Mouse (Mus musculus) stomach, embryonic 16.5 days (tissue): ENCODE data around the gene Pde3a. TPM values are rescaled to one million over a fixed set of nuclear protein-coding genes. Genes with fewer than 3 reads are reported as not detected.

Source experiments
- ATAC-seq: fragments of 200-750 bp; cut with Nextera tagmentation; 2 replicates; pipeline ENCODE4 v1.8.0; 2017; ENCODE audit warnings: moderate number of reproducible peaks, moderate TSS enrichment; ENCODE audit not compliant: insufficient read depth, low FRiP score
- H3K27ac ChIP-seq: fragments of 300-500 bp; sonication (generic); 2 replicates; pipeline ENCODE4 v1.5.1; 2014; ENCODE audit warnings: low read length
- H3K27me3 ChIP-seq: fragments of 300-500 bp; sonication (generic); 2 replicates; pipeline ENCODE4 v1.6.1; 2014; ENCODE audit warnings: low read length, control low read depth, mixed read lengths; ENCODE audit not compliant: control insufficient read depth, insufficient read depth
- H3K36me3 ChIP-seq: fragments of 300-500 bp; sonication (generic); 2 replicates; pipeline ENCODE4 v1.6.1; 2014; ENCODE audit warnings: low read length; ENCODE audit not compliant: control insufficient read depth, insufficient read depth
- H3K4me1 ChIP-seq: fragments of 300-500 bp; sonication (generic); 2 replicates; pipeline ENCODE4 v1.6.1; 2014; ENCODE audit warnings: low read length, control low read depth, mixed read lengths; ENCODE audit not compliant: control insufficient read depth, insufficient read depth
- H3K4me2 ChIP-seq: fragments of 300-500 bp; sonication (generic); 2 replicates; pipeline ENCODE4 v1.6.1; 2014; ENCODE audit warnings: low read depth, low read length, mixed read lengths
- H3K4me3 ChIP-seq: fragments of 300-500 bp; sonication (generic); replicated peaks from 2 replicates; pipeline ENCODE4 v1.5.1; 2014; ENCODE audit warnings: mild to moderate bottlenecking, low read length
- H3K9ac ChIP-seq: fragments of 300-500 bp; sonication (generic); 2 replicates; pipeline ENCODE4 v1.6.1; 2014; ENCODE audit warnings: low read length
- H3K9me3 ChIP-seq: fragments of 300-500 bp; sonication (generic); replicated peaks from 2 replicates; pipeline ENCODE4 v1.6.1; 2016; ENCODE audit warnings: low read length, control low read depth; ENCODE audit not compliant: control insufficient read depth
- WGBS: fragments of 180-500 bp; shearing (Covaris S2); extraction: QIAGEN DNeasy Blood & Tissue Kit; methylation state at CpG from one replicate; pipeline ENCODE4 v1.1.7; 2014; 5-methylcytosine and 5-hydroxymethylcytosine counted together
- polyA plus RNA-seq: library from polyadenylated mRNA; unstranded; fragments of >200 nt; fragmentation: Nextera tagmentation; extraction: Ambion mirVana; gene quantifications from 2 replicates; pipeline ENCODE4 v1.2.1, GENCODE M21; 2015

The Pde3a gene
- polyA plus RNA-seq, 1 experiment from 2014 or later: 9.6 TPM

- no peak overlapping the region for H3K4me2 ChIP-seq
- no peak overlapping the region for H3K27ac ChIP-seq
- H3K9me3 ChIP-seq: no peaks in the 10 kb centered on the region
- 87% methylated on average over 4 of the region's 4 CpGs for WGBS
- 0 out of 2 replicates have a peak, but pooled peaks cover 7% of the 10 kb centered on the region for H3K36me3 ChIP-seq
- H3K9ac ChIP-seq: no peak overlapping the region
- no peak overlapping the region for H3K4me3 ChIP-seq
- H3K4me1 ChIP-seq: no peaks in the 10 kb centered on the region
- no peaks in the 10 kb centered on the region for H3K27me3 ChIP-seq
- ATAC-seq: no peak
These were observed 245.8 kb downstream of the Pde3a start for GRCm38 (mm10) chr6:141494909-141495308.

GRCm38 (mm10) chr6:141495634-141496418, 246.8 kb downstream of the Pde3a start:
- Histone ChIP-seq H3K9me3 (no peaks in the 10 kb centered on the region), H3K4me2 (no peak overlapping the region), H3K4me3 (no peak overlapping the region), H3K36me3 (0 out of 2 replicates have a peak, but pooled peaks cover 7% of the 10 kb centered on the region), H3K4me1 (no peaks in the 10 kb centered on the region), H3K27ac (no peak overlapping the region), H3K9ac (no peak overlapping the region), H3K27me3 (no peaks in the 10 kb centered on the region)
- 33% methylated on average over 13 of the region's 13 CpGs for WGBS
- no peak for ATAC-seq

GRCm38 (mm10) chr6:141499511-141499910, 250.4 kb downstream of the Pde3a start:
- H3K36me3 ChIP-seq: 0 out of 2 replicates have a peak, but pooled peaks cover 7% of the 10 kb centered on the region
- no peaks in the 10 kb centered on the region for H3K9me3 ChIP-seq
- H3K4me1 ChIP-seq: no peaks in the 10 kb centered on the region
- ATAC-seq: no peak
- H3K4me2 ChIP-seq: no peak overlapping the region
- H3K27ac ChIP-seq: no peak overlapping the region
- no peak overlapping the region for H3K4me3 ChIP-seq
- no peak overlapping the region for H3K9ac ChIP-seq
- H3K27me3 ChIP-seq: no peaks in the 10 kb centered on the region

- Histone ChIP-seq H3K4me3 (no peak overlapping the region), H3K9me3 (no peaks in the 10 kb centered on the region), H3K27me3 (no peaks in the 10 kb centered on the region), H3K4me1 (no peaks in the 10 kb centered on the region), H3K4me2 (no peak overlapping the region), H3K9ac (no peak overlapping the region), H3K36me3 (0 out of 2 replicates have a peak, but pooled peaks cover 7% of the 10 kb centered on the region), H3K27ac (no peak overlapping the region)
- ATAC-seq: no peak
- WGBS: 37% methylated on average over 3 of the region's 3 CpGs
These were observed 252.1 kb downstream of the Pde3a start for GRCm38 (mm10) chr6:141501171-141501570.

DNA sequence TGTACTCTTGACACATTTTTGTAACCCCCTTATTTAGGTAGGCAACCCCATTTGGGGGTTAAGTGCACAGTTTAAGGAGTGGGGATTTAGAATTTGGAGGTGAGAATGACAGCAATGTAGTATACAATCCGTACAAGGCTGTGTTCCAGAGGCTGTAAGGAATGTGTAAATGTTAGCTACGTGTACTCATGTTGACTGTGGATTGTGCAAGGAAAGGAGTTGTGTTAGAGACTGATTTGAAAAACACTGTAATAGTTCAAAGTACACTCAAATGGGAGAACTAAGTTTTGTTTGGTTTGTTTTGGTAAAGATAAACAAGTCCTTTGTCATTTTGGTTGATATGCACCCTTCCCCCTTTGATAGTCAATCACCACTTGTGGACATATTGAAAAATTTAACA, 273.5 kb downstream of the Pde3a start:
- WGBS: 58% methylated on average over 2 of the region's 2 CpGs

DNA sequence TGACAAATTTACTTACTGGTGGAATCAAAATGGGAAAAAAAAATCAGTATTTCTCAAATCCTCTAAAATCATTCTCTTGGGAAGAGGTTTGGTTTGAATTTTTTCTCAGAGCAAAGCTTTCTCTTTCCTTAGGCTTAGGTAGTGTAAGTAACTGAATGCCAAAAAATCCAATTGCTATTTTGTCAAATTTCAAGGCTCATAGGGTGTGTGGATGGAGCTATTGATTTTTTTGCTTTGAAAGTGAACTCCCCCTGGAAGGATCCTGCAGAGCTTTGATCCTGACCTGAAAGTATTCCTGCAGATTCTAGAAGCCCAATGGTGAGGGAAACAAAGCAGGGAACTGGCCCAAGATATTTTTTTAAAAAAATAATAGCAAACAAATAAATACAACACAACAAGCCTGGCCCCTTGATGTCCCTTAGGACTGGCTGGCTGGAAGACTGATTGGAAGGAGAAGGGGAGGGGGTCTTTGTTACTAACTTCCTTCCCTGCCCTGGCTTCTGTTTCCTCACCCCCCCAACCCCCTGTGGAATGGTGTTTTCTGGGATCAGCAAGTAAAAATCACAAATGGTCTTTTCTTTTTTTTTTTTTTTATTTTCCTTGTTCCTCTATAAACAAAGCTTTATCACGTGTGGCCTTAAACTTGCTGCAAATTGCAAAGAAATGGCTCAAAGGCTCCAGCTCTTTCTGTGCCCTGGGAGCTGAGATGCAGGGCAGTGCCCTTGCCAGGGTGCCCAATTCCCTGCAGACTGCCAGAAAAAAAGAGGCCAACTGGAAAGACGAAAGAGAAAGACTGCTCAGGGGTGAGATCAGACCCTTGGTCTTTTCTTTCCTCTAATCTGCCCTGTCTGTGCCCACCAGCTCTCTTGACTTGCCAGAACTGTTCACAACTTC, 274.9 kb downstream of the Pde3a start, which contains the start of gene Slco1c1:
Gene Slco1c1, plus strand, starts transcription at position 622 of the 894 bp plus-strand sequence.
- no peak for ATAC-seq
- Histone ChIP-seq H3K27ac (no peak within 1 kb of the TSS), H3K4me2 (no peak within 1 kb of the TSS), H3K4me3 (no peak within 1 kb of the TSS), H3K27me3 (no peaks in the 10 kb centered on the region), H3K4me1 (no peaks in the 10 kb centered on the region), H3K9me3 (no peaks in the 10 kb centered on the region), H3K36me3 (no peaks in the 10 kb centered on the region), H3K9ac (no peak within 1 kb of the TSS)
- 60% methylated on average over 2 of the region's 2 CpGs for WGBS

More for the DNA sequence above, 273.5 kb downstream of the Pde3a start:
- Histone ChIP-seq H3K4me3 (no peak overlapping the region), H3K4me1 (no peaks in the 10 kb centered on the region), H3K27ac (no peak overlapping the region), H3K9ac (no peak overlapping the region), H3K9me3 (no peaks in the 10 kb centered on the region), H3K27me3 (no peaks in the 10 kb centered on the region), H3K36me3 (no peaks in the 10 kb centered on the region), H3K4me2 (no peak overlapping the region)
- ATAC-seq: no peak

DNA sequence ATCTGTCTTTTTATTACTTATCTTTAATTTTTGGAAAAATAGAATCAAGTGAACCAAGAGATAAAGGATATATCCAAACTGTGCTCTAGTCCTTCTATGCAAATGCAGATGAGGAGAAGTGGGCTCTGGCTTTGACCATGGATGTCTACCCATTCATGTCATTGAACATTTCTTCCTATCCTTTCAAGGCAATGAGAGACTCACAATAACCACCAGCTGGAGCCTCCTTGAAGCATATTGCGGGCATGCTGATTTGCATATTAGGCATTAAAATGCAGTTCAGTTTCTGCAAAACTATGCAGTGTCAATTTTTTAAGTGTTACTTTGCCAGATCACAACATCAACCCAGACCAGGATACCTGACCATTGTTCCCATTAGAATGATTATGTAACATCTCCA, 276.7 kb downstream of the Pde3a start:
- Histone ChIP-seq H3K9me3 (no peaks in the 10 kb centered on the region), H3K4me3 (no peak overlapping the region), H3K36me3 (no peaks in the 10 kb centered on the region), H3K4me2 (no peak overlapping the region), H3K27ac (no peak overlapping the region), H3K27me3 (no peaks in the 10 kb centered on the region), H3K4me1 (no peaks in the 10 kb centered on the region), H3K9ac (no peak overlapping the region)
- WGBS: 90% methylated on average over 1 of the region's 1 CpGs
- no peak for ATAC-seq

- no peak for ATAC-seq
- H3K36me3 ChIP-seq: no peaks in the 10 kb centered on the region
- H3K9ac ChIP-seq: no peak overlapping the region
- H3K4me3 ChIP-seq: no peak overlapping the region
- H3K4me2 ChIP-seq: no peak overlapping the region
- H3K4me1 ChIP-seq: no peaks in the 10 kb centered on the region
- no peak overlapping the region for H3K27ac ChIP-seq
- H3K9me3 ChIP-seq: no peaks in the 10 kb centered on the region
- 77% methylated on average over 6 of the region's 6 CpGs for WGBS
- H3K27me3 ChIP-seq: no peaks in the 10 kb centered on the region
These were observed 281.8 kb downstream of the Pde3a start for GRCm38 (mm10) chr6:141530865-141531264.

DNA sequence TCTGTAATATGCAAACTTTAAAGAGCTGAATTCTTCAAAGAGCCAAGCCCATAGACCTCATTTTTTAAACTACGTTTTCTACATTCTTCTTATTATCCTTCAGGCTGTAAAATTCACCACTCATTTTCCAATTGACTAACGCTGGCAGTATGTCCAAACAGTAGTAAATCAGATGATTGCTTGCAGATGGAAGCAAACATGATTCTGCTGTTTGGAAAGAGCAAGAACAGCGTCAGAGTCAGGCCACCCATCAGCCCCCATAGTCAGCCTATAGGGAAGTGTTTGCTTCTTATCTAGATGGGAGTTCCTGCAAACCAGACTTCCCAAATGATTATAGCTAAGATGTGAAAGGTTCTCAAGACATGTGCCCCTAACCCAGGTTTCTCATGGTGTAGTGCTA, 288.2 kb downstream of the Pde3a start:
- Histone ChIP-seq H3K4me1 (no peaks in the 10 kb centered on the region), H3K4me3 (no peak overlapping the region), H3K27ac (no peak overlapping the region), H3K27me3 (no peaks in the 10 kb centered on the region), H3K9ac (no peak overlapping the region), H3K36me3 (no peaks in the 10 kb centered on the region), H3K4me2 (no peak overlapping the region), H3K9me3 (no peaks in the 10 kb centered on the region)
- 16% methylated on average over 3 of the region's 3 CpGs for WGBS
- no peak for ATAC-seq
